Mouse (Mus musculus): ENCODE results near the gene B4galt5.

The B4galt5 gene

GRCm38 (mm10) chr2:167380615-167381285 lies 31.8 kb upstream of the B4galt5 start:
- H3K36me3 ChIP-seq (ENCODE audit: insufficient read depth, low read length): no peaks in the 10 kb centered on the region
- no peak overlapping the region for H3K4me3 ChIP-seq (replicated peaks; ENCODE audit: low read length)
- H3K9me3 ChIP-seq (ENCODE audit: low read length): no peaks in the 10 kb centered on the region
- TF ChIP-seq POU5F1 (IDR thresholded peaks at IDR 0.05; ENCODE audit: borderline replicate concordance, low read length) (no peak), NANOG (IDR thresholded peaks at IDR 0.05; ENCODE audit: borderline replicate concordance, low read length) (no peak), CTCF (conservative IDR thresholded peaks at IDR 0.05; ENCODE audit: low read length) (no peak)
- H3K4me1 ChIP-seq (replicated peaks; ENCODE audit: low read depth, low read length): peaks cover 41% of the 10 kb centered on the region
- no peaks in the 10 kb centered on the region for H3K27me3 ChIP-seq (ENCODE audit: insufficient read depth, low read length)

GRCm38 (mm10) chr2:167378972-167379371 lies 30.0 kb upstream of the B4galt5 start:
- TF ChIP-seq CTCF (conservative IDR thresholded peaks at IDR 0.05; ENCODE audit: low read length) (no peak), POU5F1 (IDR thresholded peaks at IDR 0.05; ENCODE audit: borderline replicate concordance, low read length) (no peak), NANOG (IDR thresholded peaks at IDR 0.05; ENCODE audit: borderline replicate concordance, low read length) (no peak)
- peaks cover 59% of the 10 kb centered on the region for H3K4me1 ChIP-seq (replicated peaks; ENCODE audit: low read depth, low read length)
- no peaks in the 10 kb centered on the region for H3K27me3 ChIP-seq (ENCODE audit: insufficient read depth, low read length)
- no peak overlapping the region for H3K4me3 ChIP-seq (replicated peaks; ENCODE audit: low read length)
- H3K36me3 ChIP-seq (ENCODE audit: insufficient read depth, low read length): no peaks in the 10 kb centered on the region
- no peaks in the 10 kb centered on the region for H3K9me3 ChIP-seq (ENCODE audit: low read length)

- TF ChIP-seq POU5F1 (IDR thresholded peaks at IDR 0.05; ENCODE audit: borderline replicate concordance, low read length) (no peak), NANOG (IDR thresholded peaks at IDR 0.05; ENCODE audit: borderline replicate concordance, low read length) (no peak), CTCF (conservative IDR thresholded peaks at IDR 0.05; ENCODE audit: low read length) (no peak)
- H3K4me1 ChIP-seq (replicated peaks; ENCODE audit: low read depth, low read length): peaks cover 58% of the 10 kb centered on the region
- no peak overlapping the region for H3K4me3 ChIP-seq (replicated peaks; ENCODE audit: low read length)
- H3K36me3 ChIP-seq (ENCODE audit: insufficient read depth, low read length): no peaks in the 10 kb centered on the region
- H3K9me3 ChIP-seq (ENCODE audit: low read length): no peaks in the 10 kb centered on the region
- H3K27me3 ChIP-seq (ENCODE audit: insufficient read depth, low read length): no peaks in the 10 kb centered on the region
These were observed 28.7 kb upstream of the B4galt5 start for GRCm38 (mm10) chr2:167377697-167378096.

- H3K9me3 ChIP-seq (ENCODE audit: low read length): no peaks in the 10 kb centered on the region
- peaks cover 58% of the 10 kb centered on the region for H3K4me1 ChIP-seq (replicated peaks; ENCODE audit: low read depth, low read length)
- no peaks in the 10 kb centered on the region for H3K27me3 ChIP-seq (ENCODE audit: insufficient read depth, low read length)
- H3K4me3 ChIP-seq (replicated peaks; ENCODE audit: low read length): peak overlapping the region; percentile 57
- no peak for TF ChIP-seq CTCF (conservative IDR thresholded peaks at IDR 0.05; ENCODE audit: low read length)
- no peak for TF ChIP-seq NANOG (IDR thresholded peaks at IDR 0.05; ENCODE audit: borderline replicate concordance, low read length)
- TF ChIP-seq POU5F1 (IDR thresholded peaks at IDR 0.05; ENCODE audit: borderline replicate concordance, low read length): no peak
- no peaks in the 10 kb centered on the region for H3K36me3 ChIP-seq (ENCODE audit: insufficient read depth, low read length)
These were observed 27.2 kb upstream of the B4galt5 start for GRCm38 (mm10) chr2:167376160-167376564.

GRCm38 (mm10) chr2:167375688-167376087 lies 26.7 kb upstream of the B4galt5 start:
- H3K4me3 ChIP-seq (replicated peaks; ENCODE audit: low read length): peak overlapping the region; percentile 57
- no peak for TF ChIP-seq CTCF (conservative IDR thresholded peaks at IDR 0.05; ENCODE audit: low read length)
- no peak for TF ChIP-seq POU5F1 (IDR thresholded peaks at IDR 0.05; ENCODE audit: borderline replicate concordance, low read length)
- no peak for TF ChIP-seq NANOG (IDR thresholded peaks at IDR 0.05; ENCODE audit: borderline replicate concordance, low read length)
- H3K36me3 ChIP-seq (ENCODE audit: insufficient read depth, low read length): no peaks in the 10 kb centered on the region
- H3K4me1 ChIP-seq (replicated peaks; ENCODE audit: low read depth, low read length): peaks cover 54% of the 10 kb centered on the region
- H3K27me3 ChIP-seq (ENCODE audit: insufficient read depth, low read length): no peaks in the 10 kb centered on the region
- no peaks in the 10 kb centered on the region for H3K9me3 ChIP-seq (ENCODE audit: low read length)

GRCm38 (mm10) chr2:167375135-167375534 lies 26.2 kb upstream of the B4galt5 start:
- no peak for TF ChIP-seq POU5F1 (IDR thresholded peaks at IDR 0.05; ENCODE audit: borderline replicate concordance, low read length)
- TF ChIP-seq NANOG (IDR thresholded peaks at IDR 0.05; ENCODE audit: borderline replicate concordance, low read length): no peak
- no peak for TF ChIP-seq CTCF (conservative IDR thresholded peaks at IDR 0.05; ENCODE audit: low read length)
- H3K4me3 ChIP-seq (replicated peaks; ENCODE audit: low read length): no peak overlapping the region

GRCm38 (mm10) chr2:167374191-167374805 lies 25.3 kb upstream of the B4galt5 start:
- H3K9me3 ChIP-seq (ENCODE audit: low read length): no peaks in the 10 kb centered on the region
- no peak for TF ChIP-seq NANOG (IDR thresholded peaks at IDR 0.05; ENCODE audit: borderline replicate concordance, low read length)
- TF ChIP-seq POU5F1 (IDR thresholded peaks at IDR 0.05; ENCODE audit: borderline replicate concordance, low read length): no peak
- TF ChIP-seq CTCF (conservative IDR thresholded peaks at IDR 0.05; ENCODE audit: low read length): no peak
- no peaks in the 10 kb centered on the region for H3K36me3 ChIP-seq (ENCODE audit: insufficient read depth, low read length)

More at GRCm38 (mm10) chr2:167375135-167375534, 26.2 kb upstream of the B4galt5 start:
- H3K9me3 ChIP-seq (ENCODE audit: low read length): no peaks in the 10 kb centered on the region
- H3K4me1 ChIP-seq (replicated peaks; ENCODE audit: low read depth, low read length): peaks cover 49% of the 10 kb centered on the region
- H3K27me3 ChIP-seq (ENCODE audit: insufficient read depth, low read length): no peaks in the 10 kb centered on the region
- no peaks in the 10 kb centered on the region for H3K36me3 ChIP-seq (ENCODE audit: insufficient read depth, low read length)

GRCm38 (mm10) chr2:167373266-167373665 lies 24.3 kb upstream of the B4galt5 start:
- Histone ChIP-seq H3K27me3 (ENCODE audit: insufficient read depth, low read length) (no peaks in the 10 kb centered on the region), H3K9me3 (ENCODE audit: low read length) (no peaks in the 10 kb centered on the region), H3K36me3 (ENCODE audit: insufficient read depth, low read length) (no peaks in the 10 kb centered on the region), H3K4me3 (replicated peaks; ENCODE audit: low read length) (no peak overlapping the region), H3K4me1 (replicated peaks; ENCODE audit: low read depth, low read length) (peaks cover 39% of the 10 kb centered on the region)
- no peak for TF ChIP-seq NANOG (IDR thresholded peaks at IDR 0.05; ENCODE audit: borderline replicate concordance, low read length)
- no peak for TF ChIP-seq POU5F1 (IDR thresholded peaks at IDR 0.05; ENCODE audit: borderline replicate concordance, low read length)
- no peak for TF ChIP-seq CTCF (conservative IDR thresholded peaks at IDR 0.05; ENCODE audit: low read length)

More at GRCm38 (mm10) chr2:167374191-167374805, 25.3 kb upstream of the B4galt5 start:
- peaks cover 43% of the 10 kb centered on the region for H3K4me1 ChIP-seq (replicated peaks; ENCODE audit: low read depth, low read length)
- H3K4me3 ChIP-seq (replicated peaks; ENCODE audit: low read length): no peak overlapping the region
- no peaks in the 10 kb centered on the region for H3K27me3 ChIP-seq (ENCODE audit: insufficient read depth, low read length)

Measured in E14TG2a.4 (cell line).